Mouse (Mus musculus) MEL (cell line): ENCODE measurements at regions not wholly inside any gene's neighbourhood (a gene's known extent, or its start where the extent isn't known, plus 50 kb on each side); places are given as distances from the start of the nearest gene placed in this dataset.

ENCODE experiments used
- DNase-seq: peaks from one replicate; pipeline ENCODE4 v3.0.0; 2011; ENCODE audit warnings: low read depth, low spot score
- H3K27ac ChIP-seq: 2 replicates; pipeline ENCODE4 v1.5.1; 2012; ENCODE audit warnings: low read depth, mild to moderate bottlenecking, control low read depth, low read length, moderate library complexity; ENCODE audit not compliant: control insufficient read depth
- H3K27me3 ChIP-seq, 2 experiments: fragments of 150-350 bp in 1 of 2; sonication (generic) in 1 of 2; 2 replicates each; pipeline ENCODE4 v1.6.1; 2012; ENCODE audit warnings: low read length in 2 of 2, mild to moderate bottlenecking in 2 of 2, improper control_type of control experiment in 1 of 2, moderate library complexity in 1 of 2; ENCODE audit not compliant: insufficient read depth in 2 of 2, control insufficient read depth in 1 of 2
- H3K36me3 ChIP-seq, 2 experiments: 2 replicates each; pipeline ENCODE4 v1.6.1; 2012 to 2014; ENCODE audit warnings: low read length in 2 of 2, improper control_type of control experiment in 1 of 2, inconsistent platforms in 1 of 2, mild to moderate bottlenecking in 1 of 2; ENCODE audit not compliant: insufficient read depth in 2 of 2, control insufficient read depth in 1 of 2
- H3K4me1 ChIP-seq, 2 experiments: fragments of 150-350 bp in 1 of 2; sonication (generic) in 1 of 2; 2 replicates each; pipeline ENCODE4 v1.6.1; 2012; ENCODE audit warnings: low read length in 2 of 2, improper control_type of control experiment in 1 of 2, mild to moderate bottlenecking in 1 of 2; ENCODE audit not compliant: insufficient read depth in 2 of 2, control insufficient read depth in 1 of 2
- H3K4me3 ChIP-seq, 2 experiments: fragments of 150-350 bp in 1 of 2; sonication (generic) in 1 of 2; 2 replicates each; pipeline ENCODE4 v1.5.1; 2012; ENCODE audit warnings: low read depth in 2 of 2, low read length in 2 of 2, mild to moderate bottlenecking in 2 of 2, moderate library complexity in 2 of 2, control low read depth in 1 of 2, improper control_type of control experiment in 1 of 2; ENCODE audit not compliant: control insufficient read depth in 1 of 2, insufficient read depth in 1 of 2
- H3K79me2 ChIP-seq: 2 replicates; pipeline ENCODE4 v1.6.1; 2012; ENCODE audit warnings: mild to moderate bottlenecking, low read length, moderate library complexity; ENCODE audit not compliant: control insufficient read depth, poor library complexity, insufficient read depth
- H3K9ac ChIP-seq: 2 replicates; pipeline ENCODE4 v1.6.1; 2012; ENCODE audit warnings: low read depth, mild to moderate bottlenecking, control low read depth, low read length, moderate library complexity; ENCODE audit not compliant: control insufficient read depth, poor library complexity, severe bottlenecking
- H3K9me3 ChIP-seq: fragments of 150-350 bp; sonication (generic); replicated peaks from 2 replicates; pipeline ENCODE4 v1.6.1; 2012; ENCODE audit warnings: mild to moderate bottlenecking, low read length, improper control_type of control experiment, moderate library complexity; ENCODE audit not compliant: insufficient read depth
- CHD1 ChIP-seq: IDR thresholded peaks from 2 replicates; pipeline ENCODE4 v1.6.1; 2012; ENCODE audit warnings: low read depth, mild to moderate bottlenecking, inconsistent platforms, low read length, improper control_type of control experiment
- CTCF ChIP-seq, 3 experiments: IDR thresholded peaks in 2 of 3; conservative IDR thresholded peaks in 1 of 3; 2 replicates each; pipeline ENCODE4 v1.5.1; 2011 to 2012; ENCODE audit warnings: low read length in 3 of 3, low read depth in 2 of 3, mild to moderate bottlenecking in 2 of 3, improper control_type of control experiment in 1 of 3, inconsistent platforms in 1 of 3, mixed read lengths in 1 of 3, moderate library complexity in 1 of 3; ENCODE audit not compliant: control insufficient read depth in 1 of 3, insufficient read depth in 1 of 3, poor library complexity in 1 of 3, severe bottlenecking in 1 of 3
- E2F4 ChIP-seq: IDR thresholded peaks from 2 replicates; pipeline ENCODE4 v1.6.1; 2011; ENCODE audit warnings: low read depth, low read length, improper control_type of control experiment, borderline replicate concordance
- EP300 ChIP-seq, 2 experiments: IDR thresholded peaks; 2 replicates each; pipeline ENCODE4 v1.6.1; 2011; ENCODE audit warnings: improper control_type of control experiment in 2 of 2, low read length in 2 of 2, low read depth in 1 of 2, mild to moderate bottlenecking in 1 of 2
- GATA1 ChIP-seq: IDR thresholded peaks from 2 replicates; pipeline ENCODE4 v1.6.1; 2011; ENCODE audit warnings: low read depth, low read length, improper control_type of control experiment
- HCFC1 ChIP-seq: IDR thresholded peaks from 2 replicates; pipeline ENCODE4 v1.6.1; 2012; ENCODE audit warnings: low read depth, mild to moderate bottlenecking, inconsistent platforms, low read length, improper control_type of control experiment, moderate library complexity
- MAZ ChIP-seq: IDR thresholded peaks from 2 replicates; pipeline ENCODE4 v1.6.1; 2012; ENCODE audit warnings: low read depth, mild to moderate bottlenecking, inconsistent platforms, low read length, improper control_type of control experiment
- MEF2A ChIP-seq: IDR thresholded peaks from 2 replicates; pipeline ENCODE4 v1.6.1; 2014; ENCODE audit warnings: low read depth, mild to moderate bottlenecking, inconsistent platforms, low read length, improper control_type of control experiment; ENCODE audit not compliant: poor library complexity, insufficient replicate concordance, severe bottlenecking; ENCODE audit errors: extremely low read depth
- MYC ChIP-seq: IDR thresholded peaks from 2 replicates; pipeline ENCODE4 v1.6.1; 2011; ENCODE audit warnings: low read depth, mild to moderate bottlenecking, low read length, improper control_type of control experiment, moderate library complexity
- POLR2A ChIP-seq, 2 experiments: IDR thresholded peaks; 2 replicates each; pipeline ENCODE4 v1.6.1; 2011 to 2012; ENCODE audit warnings: low read length in 2 of 2, mild to moderate bottlenecking in 2 of 2, control low read depth in 1 of 2, improper control_type of control experiment in 1 of 2, low read depth in 1 of 2, moderate library complexity in 1 of 2; ENCODE audit not compliant: control insufficient read depth in 1 of 2, insufficient read depth in 1 of 2, poor library complexity in 1 of 2
- POLR2AphosphoS5 ChIP-seq: IDR thresholded peaks from 2 replicates; pipeline ENCODE4 v1.6.1; 2012; ENCODE audit warnings: low read depth, borderline replicate concordance, mild to moderate bottlenecking, inconsistent platforms, low read length, moderate library complexity, mixed read lengths
- TAL1 ChIP-seq: IDR thresholded peaks from 2 replicates; pipeline ENCODE4 v1.6.1; 2012; ENCODE audit warnings: mild to moderate bottlenecking, inconsistent platforms, low read length, moderate library complexity, mixed read lengths
- TCF12 ChIP-seq: IDR thresholded peaks from 2 replicates; pipeline ENCODE4 v1.6.1; 2014; ENCODE audit warnings: low read depth, mild to moderate bottlenecking, inconsistent platforms, low read length, improper control_type of control experiment, moderate library complexity
- USF2 ChIP-seq, 2 experiments: IDR thresholded peaks; 2 replicates each; pipeline ENCODE4 v1.6.1; 2011 to 2012; ENCODE audit warnings: improper control_type of control experiment in 2 of 2, low read length in 2 of 2, borderline replicate concordance in 1 of 2, inconsistent platforms in 1 of 2, low read depth in 1 of 2, mild to moderate bottlenecking in 1 of 2; ENCODE audit not compliant: insufficient read depth in 1 of 2
- ZMIZ1 ChIP-seq: IDR thresholded peaks from 2 replicates; pipeline ENCODE4 v1.6.1; 2012; ENCODE audit warnings: low read depth, mild to moderate bottlenecking, inconsistent platforms, low read length, improper control_type of control experiment, moderate library complexity
- ZNF384 ChIP-seq: IDR thresholded peaks from 2 replicates; pipeline ENCODE4 v1.6.1; 2012; ENCODE audit warnings: low read depth, mild to moderate bottlenecking, inconsistent platforms, low read length, improper control_type of control experiment

GRCm38 (mm10) chr8:11098228-11098778 lies 90.0 kb upstream of the Irs2 start:
- H3K79me2 ChIP-seq, result no peaks in the 10 kb centered on the region
- no peak overlapping the region for H3K4me3 ChIP-seq
- TF ChIP-seq EP300 (IDR thresholded peaks at IDR 0.05; ENCODE audit: low read depth in 1 of 2, low read length in 2 of 2) (no peak), POLR2A (IDR thresholded peaks at IDR 0.05; ENCODE audit: control insufficient read depth in 1 of 2, insufficient read depth in 1 of 2, low read depth in 1 of 2, low read length in 2 of 2, poor library complexity in 1 of 2) (no peak), MAZ (no peak), E2F4 (no peak), POLR2AphosphoS5 (no peak), ZNF384 (no peak), MYC (no peak), CTCF (IDR thresholded peaks at IDR 0.05 in 2 of 3, conservative IDR thresholded peaks at IDR 0.05 in 1 of 3; ENCODE audit: control insufficient read depth in 1 of 3, insufficient read depth in 1 of 3, low read depth in 2 of 3, low read length in 3 of 3, poor library complexity in 1 of 3, severe bottlenecking in 1 of 3) (no peak), CHD1 (no peak), TCF12 (no peak), GATA1 (no peak), USF2 (IDR thresholded peaks at IDR 0.05; ENCODE audit: borderline replicate concordance in 1 of 2, insufficient read depth in 1 of 2, low read depth in 1 of 2, low read length in 2 of 2) (no peak), TAL1 (no peak)
- TF ChIP-seq, all 39 proteins: peak for 0
- DNase-seq, result no peak
- H3K27ac ChIP-seq, result no peak overlapping the region
- no peaks in the 10 kb centered on the region; a peak in 1 of 4 replicates for H3K4me1 ChIP-seq
- no peaks in the 10 kb centered on the region for H3K9me3 ChIP-seq
- peaks cover 0 to 2% of the 10 kb centered on the region in 2 experiments; a peak in 1 of 4 replicates for H3K27me3 ChIP-seq
- no peak overlapping the region for H3K9ac ChIP-seq
- no peaks in the 10 kb centered on the region; a peak in 1 of 4 replicates for H3K36me3 ChIP-seq

GRCm38 (mm10) chr8:11097813-11098212 lies 89.6 kb upstream of the Irs2 start:
- H3K9me3 ChIP-seq, result no peaks in the 10 kb centered on the region
- H3K79me2 ChIP-seq, result no peaks in the 10 kb centered on the region
- peaks cover 0 to 1% of the 10 kb centered on the region in 2 experiments; a peak in 2 of 4 replicates for H3K36me3 ChIP-seq
- no peak overlapping the region for H3K9ac ChIP-seq
- no peak overlapping the region for H3K4me3 ChIP-seq
- TF ChIP-seq MEF2A, result no peak
- no peak for TF ChIP-seq TAL1
- TF ChIP-seq ZMIZ1, result no peak
- no peak for TF ChIP-seq USF2 (IDR thresholded peaks at IDR 0.05; ENCODE audit: borderline replicate concordance in 1 of 2, insufficient read depth in 1 of 2, low read depth in 1 of 2, low read length in 2 of 2)
- TF ChIP-seq HCFC1, result no peak
- no peak for TF ChIP-seq MAZ
- no peak overlapping the region for H3K27ac ChIP-seq
- no peaks in the 10 kb centered on the region; a peak in 1 of 4 replicates for H3K4me1 ChIP-seq
- DNase-seq, result no peak
- peaks cover 0 to 2% of the 10 kb centered on the region in 2 experiments; a peak in 1 of 4 replicates for H3K27me3 ChIP-seq
